Mouse (Mus musculus) embryonic fibroblast, embryonic 13.5 days (primary cell): ENCODE measurements at regions not wholly inside any gene's neighbourhood (a gene's known extent, or its start where the extent isn't known, plus 50 kb on each side); places are given as distances from the start of the nearest gene placed in this dataset.
A peak's percentile ranks its signal among the peaks of the same experiment; 100 is the strongest.

Experiments
- H3K27ac ChIP-seq: 2 replicates; pipeline ENCODE4 v1.5.1; 2012; ENCODE audit warnings: low read length, control low read depth, inconsistent platforms; ENCODE audit not compliant: insufficient read depth
- H3K4me1 ChIP-seq: 2 replicates; pipeline ENCODE4 v1.6.1; 2011; ENCODE audit warnings: low read length; ENCODE audit not compliant: control insufficient read depth, insufficient read depth
- H3K4me3 ChIP-seq: 2 replicates; pipeline ENCODE4 v1.5.1; 2011; ENCODE audit warnings: mild to moderate bottlenecking, control low read depth, low read length; ENCODE audit not compliant: insufficient read depth
- CTCF ChIP-seq: IDR thresholded peaks from 2 replicates; pipeline ENCODE4 v1.5.1; 2011; ENCODE audit warnings: mild to moderate bottlenecking, control low read depth, low read length, moderate library complexity, borderline replicate concordance; ENCODE audit not compliant: insufficient read depth
- POLR2A ChIP-seq: IDR thresholded peaks from 2 replicates; pipeline ENCODE4 v1.6.1; 2011; ENCODE audit warnings: low read depth, mild to moderate bottlenecking, control low read depth, low read length, moderate library complexity

- H3K4me1 ChIP-seq, result peaks cover 29% of the 10 kb centered on the region
- TF ChIP-seq CTCF (no peak), POLR2A (no peak)
- no peak overlapping the region for H3K4me3 ChIP-seq
- peak overlapping the region; percentile 99 for H3K27ac ChIP-seq
These were observed 53.2 kb upstream of the Ddah1 start for GRCm38 (mm10) chr3:145705317-145705716.

- H3K4me3 ChIP-seq, result no peak overlapping the region
- peaks cover 29% of the 10 kb centered on the region for H3K4me1 ChIP-seq
- TF ChIP-seq CTCF (no peak), POLR2A (peak; percentile 32; the same call in 1 of the 2 replicates)
- peak overlapping the region; percentile 99 for H3K27ac ChIP-seq
These were observed 54.3 kb upstream of the Ccn1 start for GRCm38 (mm10) chr3:145704054-145704453.

- Histone ChIP-seq H3K27ac (peak overlapping the region; percentile 99), H3K4me3 (no peak overlapping the region), H3K4me1 (peaks cover 29% of the 10 kb centered on the region)
- TF ChIP-seq CTCF (no peak), POLR2A (peak; percentile 20; the same call in 1 of the 2 replicates)
These were observed 53.7 kb upstream of the Ccn1 start for GRCm38 (mm10) chr3:145703411-145703924.

- Histone ChIP-seq H3K27ac (peak overlapping the region; percentile 99), H3K4me3 (no peak overlapping the region), H3K4me1 (peaks cover 29% of the 10 kb centered on the region)
- TF ChIP-seq CTCF (no peak), POLR2A (no peak)
These were observed 53.0 kb upstream of the Ccn1 start for GRCm38 (mm10) chr3:145702739-145703138.

DNA sequence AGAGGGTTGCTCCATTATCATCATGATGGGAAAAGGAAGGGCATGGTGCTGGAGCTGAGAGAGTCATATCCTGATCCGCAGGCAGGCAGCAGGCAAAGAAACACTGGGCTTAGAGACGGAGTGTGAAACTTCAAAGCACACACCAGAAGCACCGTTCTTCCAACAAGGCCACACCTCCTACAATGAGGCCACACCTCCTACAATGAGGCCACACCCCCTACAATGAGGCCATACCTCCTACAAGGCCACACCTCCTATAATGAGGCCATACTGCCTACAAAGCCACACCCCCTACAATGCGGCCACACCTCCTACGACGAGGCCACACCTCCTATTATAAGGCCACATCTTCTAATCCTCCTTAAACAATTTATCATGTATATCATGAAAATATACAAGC is 52.2 kb upstream of the Ccn1 start:
- H3K27ac ChIP-seq, result peak overlapping the region; percentile 99
- H3K4me1 ChIP-seq, result peaks cover 29% of the 10 kb centered on the region
- TF ChIP-seq CTCF (no peak), POLR2A (no peak)
- no peak overlapping the region for H3K4me3 ChIP-seq
